Mouse (Mus musculus): Measurements from ENCODE around the gene Ugt1a8.

- TF ChIP-seq CTCF (conservative IDR thresholded peaks at IDR 0.05; ENCODE audit: low read length) (no peak), NANOG (IDR thresholded peaks at IDR 0.05; ENCODE audit: borderline replicate concordance, low read length) (no peak), POU5F1 (IDR thresholded peaks at IDR 0.05; ENCODE audit: borderline replicate concordance, low read length) (no peak)
These were observed 173.2 kb downstream of the Ugt1a8 start for GRCm38 (mm10) chr1:88260604-88261377.
